Mouse (Mus musculus) macrophage (primary cell): ENCODE measurements around the gene Hist4h4. TPM values are rescaled to one million over a fixed set of nuclear protein-coding genes. Genes with fewer than 3 reads are reported as not detected.

Experiments
- H3K27ac ChIP-seq: fragments of 350-480 bp; formaldehyde crosslinking; 2 replicates; pipeline ENCODE4 v1.9.0; 2021
- H3K36me3 ChIP-seq: fragments of 350-480 bp; formaldehyde crosslinking; 2 replicates; pipeline ENCODE4 v1.9.0; 2021; ENCODE audit errors: inconsistent target
- H3K4me3 ChIP-seq: fragments of 350-480 bp; formaldehyde crosslinking; 2 replicates; pipeline ENCODE4 v1.9.0; 2021; ENCODE audit errors: inconsistent target
- H3K79me2 ChIP-seq: fragments of 350-480 bp; formaldehyde crosslinking; 2 replicates; pipeline ENCODE4 v1.9.0; 2021; ENCODE audit errors: inconsistent target
- WGBS: methylation state at CpG from one replicate; pipeline ENCODE4 v1.1.7; 2026; ENCODE audit warnings: inconsistent platforms; ENCODE audit not compliant: missing documents; 5-methylcytosine and 5-hydroxymethylcytosine counted together
- polyA plus RNA-seq: library from polyadenylated mRNA; stranded (reverse); fragments of 250-400 nt; gene quantifications from 3 replicates; pipeline ENCODE4 v1.2.4, GENCODE M21; 2018; ENCODE audit warnings: inconsistent platforms

Hist4h4 gene
- polyA plus RNA-seq, 1 experiment from 2014 or later: not detected

DNA sequence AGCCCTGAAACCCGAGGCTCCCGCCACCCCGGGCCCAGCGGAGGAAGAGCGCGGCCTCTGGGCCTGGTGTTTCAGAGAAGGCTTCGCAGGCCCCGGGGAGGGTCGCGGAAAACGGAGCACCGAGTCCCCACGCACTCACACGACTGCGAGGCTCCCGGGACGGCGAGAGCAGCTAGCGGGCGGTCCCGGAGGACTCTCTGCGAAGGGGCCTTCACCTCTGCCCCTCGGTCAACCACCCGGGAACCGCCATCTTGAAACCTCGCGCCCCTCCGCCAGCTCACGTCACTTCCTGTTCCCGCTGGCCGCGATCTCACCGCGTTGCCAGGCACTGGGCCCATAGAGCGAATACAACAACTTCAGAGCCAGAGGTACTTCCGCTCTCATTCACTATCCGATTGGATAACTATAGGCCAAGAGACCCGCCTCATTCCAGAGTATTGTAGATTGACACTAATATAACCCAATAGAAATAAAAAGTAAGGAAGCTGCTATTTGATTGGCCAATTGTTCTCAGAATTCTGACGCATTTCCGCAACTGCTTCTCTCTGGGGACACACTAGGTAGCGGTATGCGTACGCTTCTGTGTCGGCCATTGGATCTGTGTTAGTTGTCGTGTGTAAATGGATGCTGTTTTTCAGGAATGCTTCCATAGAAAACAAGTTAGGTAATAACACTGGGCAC, 23.8 kb upstream of the Hist4h4 start, which contains the start of gene Wbp11:
Gene Wbp11 (minus strand): TSS at position 353 of the 681 bp plus-strand sequence.
- Histone ChIP-seq H3K79me2 (peaks cover 42% of the 10 kb centered on the region), H3K4me3 (peak within 1 kb of the TSS; percentile 80), H3K27ac (peak within 1 kb of the TSS; percentile 73), H3K36me3 (peaks cover 14% of the 10 kb centered on the region; the same call in 1 of the 2 replicates)
- WGBS: 1% methylated on average over 44 of the region's 45 CpGs

GRCm38 (mm10) chr6:136827516-136827880, 23.3 kb upstream of the Hist4h4 start, which contains the start of gene BC049715:
TSS of gene BC049715 (plus strand) at chr6:136827626.
- Histone ChIP-seq H3K79me2 (peaks cover 47% of the 10 kb centered on the region), H3K27ac (peak within 1 kb of the TSS; percentile 73), H3K4me3 (peak within 1 kb of the TSS; percentile 80), H3K36me3 (peaks cover 19% of the 10 kb centered on the region; the same call in 1 of the 2 replicates)
- WGBS: under 1% methylated on average over 34 of the region's 34 CpGs

GRCm38 (mm10) chr6:136827116-136827515, 22.9 kb upstream of the Hist4h4 start:
- 5% methylated on average over 7 of the region's 7 CpGs for WGBS
- H3K27ac ChIP-seq: peak overlapping the region; percentile 73

DNA sequence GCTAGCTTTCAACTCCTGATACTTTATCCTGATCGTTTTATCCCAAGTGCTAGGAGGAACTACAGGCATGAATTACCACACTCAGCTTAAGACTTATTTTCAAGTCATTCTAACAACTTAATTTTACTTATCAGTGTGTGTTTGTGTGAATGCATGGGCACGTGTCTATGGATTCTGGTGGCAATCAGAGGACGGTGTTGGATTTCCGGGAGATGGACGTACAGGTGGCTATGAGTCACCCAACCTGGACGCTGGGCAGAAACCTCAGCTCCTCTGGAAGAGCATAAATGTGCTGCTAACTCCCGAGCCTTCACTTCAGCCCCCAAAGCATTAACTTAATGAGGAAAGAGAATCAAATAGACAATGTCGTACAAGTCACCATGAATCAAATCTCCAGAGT, 20.8 kb upstream of the Hist4h4 start:
- peaks cover 45% of the 10 kb centered on the region for H3K36me3 ChIP-seq
- H3K4me3 ChIP-seq: no peak overlapping the region
- H3K27ac ChIP-seq: peak overlapping the region; percentile 27; the same call in 1 of the 2 replicates
- WGBS: 81% methylated on average over 8 of the region's 8 CpGs
- H3K79me2 ChIP-seq: peaks cover 72% of the 10 kb centered on the region

More at GRCm38 (mm10) chr6:136827116-136827515, 22.9 kb upstream of the Hist4h4 start:
- Histone ChIP-seq H3K4me3 (peak overlapping the region; percentile 80), H3K79me2 (peaks cover 51% of the 10 kb centered on the region), H3K36me3 (peaks cover 23% of the 10 kb centered on the region; the same call in 1 of the 2 replicates)

DNA sequence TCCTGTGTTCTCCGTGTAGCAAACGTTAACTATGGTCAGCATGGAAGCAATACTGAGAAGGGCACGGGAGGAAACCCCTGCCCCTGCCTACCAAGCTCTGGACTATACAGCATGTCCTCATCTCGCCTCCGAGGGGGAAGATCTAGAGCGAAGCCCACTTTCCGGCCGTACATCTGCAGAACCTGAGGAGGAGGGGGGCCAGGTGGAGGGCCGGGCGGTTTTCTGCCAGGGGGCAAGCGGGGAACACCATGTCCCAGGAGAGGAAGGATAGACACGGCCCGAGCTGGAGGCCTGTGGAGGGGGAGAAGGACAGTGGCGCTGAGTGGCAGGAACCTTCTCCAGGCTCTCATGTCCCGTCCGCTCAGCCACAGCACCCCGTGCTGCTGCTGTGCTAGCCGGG, 16.9 kb upstream of the Hist4h4 start:
- H3K4me3 ChIP-seq: no peak overlapping the region
- 96% methylated on average over 18 of the region's 18 CpGs for WGBS
- H3K27ac ChIP-seq: no peak overlapping the region
- H3K79me2 ChIP-seq: peaks cover 90% of the 10 kb centered on the region
- H3K36me3 ChIP-seq: peaks cover 79% of the 10 kb centered on the region

DNA sequence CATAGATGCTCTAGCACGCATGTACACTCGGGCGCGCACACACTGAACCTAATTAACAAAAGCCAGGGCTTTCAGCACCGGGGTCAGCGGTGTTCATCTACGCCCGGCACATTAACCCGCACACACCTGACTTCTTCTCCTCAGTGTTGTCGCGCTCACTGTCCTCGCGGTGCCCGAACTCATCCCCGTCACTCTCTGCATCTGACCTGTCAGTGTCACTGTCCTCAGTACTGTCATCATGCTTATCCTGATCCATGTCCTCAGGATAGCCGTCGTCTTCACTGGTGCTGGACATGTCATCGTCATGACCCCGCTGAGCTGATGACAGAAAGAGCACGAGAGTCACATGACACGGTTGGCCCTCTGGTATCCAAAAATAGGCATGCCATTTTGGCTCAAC, 16.2 kb upstream of the Hist4h4 start:
- H3K36me3 ChIP-seq: peaks cover 86% of the 10 kb centered on the region
- peaks cover 90% of the 10 kb centered on the region for H3K79me2 ChIP-seq
- H3K4me3 ChIP-seq: no peak overlapping the region
- H3K27ac ChIP-seq: no peak overlapping the region
- 94% methylated on average over 21 of the region's 21 CpGs for WGBS

GRCm38 (mm10) chr6:136817549-136817948, 13.3 kb upstream of the Hist4h4 start:
- 90% methylated on average over 3 of the region's 3 CpGs for WGBS
- Histone ChIP-seq H3K27ac (no peak overlapping the region), H3K36me3 (peaks cover 82% of the 10 kb centered on the region), H3K79me2 (peaks cover 70% of the 10 kb centered on the region), H3K4me3 (no peak overlapping the region)

- peaks cover 75% of the 10 kb centered on the region for H3K36me3 ChIP-seq
- H3K79me2 ChIP-seq: peaks cover 68% of the 10 kb centered on the region
- 95% methylated on average over 16 of the region's 21 CpGs for WGBS
Measured at GRCm38 (mm10) chr6:136816826-136817225, 12.6 kb upstream of the Hist4h4 start.

GRCm38 (mm10) chr6:136815381-136815780, 11.2 kb upstream of the Hist4h4 start:
- WGBS: 55% methylated on average over 7 of the region's 7 CpGs
- H3K4me3 ChIP-seq: no peak overlapping the region
- H3K36me3 ChIP-seq: peaks cover 60% of the 10 kb centered on the region

More at GRCm38 (mm10) chr6:136816826-136817225, 12.6 kb upstream of the Hist4h4 start:
- no peak overlapping the region for H3K27ac ChIP-seq
- no peak overlapping the region for H3K4me3 ChIP-seq

GRCm38 (mm10) chr6:136813117-136813516, 8.9 kb upstream of the Hist4h4 start:
- WGBS: 57% methylated on average over 4 of the region's 4 CpGs
- no peak overlapping the region for H3K27ac ChIP-seq
- H3K4me3 ChIP-seq: no peak overlapping the region
- peaks cover 66% of the 10 kb centered on the region for H3K79me2 ChIP-seq
- peaks cover 39% of the 10 kb centered on the region for H3K36me3 ChIP-seq

More at GRCm38 (mm10) chr6:136815381-136815780, 11.2 kb upstream of the Hist4h4 start:
- peaks cover 68% of the 10 kb centered on the region for H3K79me2 ChIP-seq
- no peak overlapping the region for H3K27ac ChIP-seq

DNA sequence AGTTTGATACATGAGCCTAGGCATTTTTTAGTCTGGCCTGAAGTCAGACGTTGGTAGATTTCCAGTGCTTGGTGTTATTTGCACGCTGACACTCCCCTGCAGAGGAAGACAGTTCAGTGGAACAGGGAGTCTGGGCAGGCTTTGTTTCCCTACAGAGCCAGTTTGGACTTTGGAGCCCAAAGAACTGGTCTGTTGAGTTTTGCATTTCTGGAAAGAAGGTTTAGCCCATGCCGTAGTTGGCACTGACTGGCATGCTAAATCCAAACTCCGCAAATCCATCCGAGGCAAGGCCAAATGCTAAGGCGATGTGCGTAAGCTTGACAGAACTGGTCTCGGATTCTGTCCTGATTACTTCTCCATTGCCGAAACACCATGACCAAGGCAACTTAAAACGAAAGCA, 7.0 kb upstream of the Hist4h4 start:
- Histone ChIP-seq H3K27ac (no peak overlapping the region), H3K4me3 (no peak overlapping the region), H3K79me2 (peaks cover 52% of the 10 kb centered on the region), H3K36me3 (peaks cover 23% of the 10 kb centered on the region; the same call in 1 of the 2 replicates)
- 92% methylated on average over 10 of the region's 10 CpGs for WGBS

DNA sequence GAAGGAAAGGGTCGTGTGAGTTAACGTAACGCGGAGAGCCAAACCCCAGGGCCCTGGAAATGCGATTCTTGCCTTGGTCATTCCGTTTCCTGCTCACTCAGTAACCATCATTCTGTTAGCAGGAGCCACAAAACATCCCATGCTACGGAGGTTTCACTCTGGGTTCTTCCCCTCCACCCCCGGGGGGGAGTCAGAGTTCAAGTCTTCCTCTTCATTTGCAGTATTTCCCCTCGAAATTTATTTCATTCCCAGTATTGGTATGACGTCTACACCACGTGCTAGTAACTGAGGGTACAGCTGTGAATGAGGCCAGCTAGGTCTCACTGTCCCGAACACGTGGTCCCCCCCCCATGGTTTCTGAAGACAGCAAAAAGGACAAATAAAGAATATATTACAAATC, 5.5 kb upstream of the Hist4h4 start:
- peak overlapping the region; percentile 92 for H3K27ac ChIP-seq
- WGBS: 23% methylated on average over 13 of the region's 13 CpGs
- H3K4me3 ChIP-seq: peak overlapping the region; percentile 90
- H3K36me3 ChIP-seq: peaks cover 13% of the 10 kb centered on the region; the same call in 1 of the 2 replicates
- peaks cover 43% of the 10 kb centered on the region for H3K79me2 ChIP-seq

DNA sequence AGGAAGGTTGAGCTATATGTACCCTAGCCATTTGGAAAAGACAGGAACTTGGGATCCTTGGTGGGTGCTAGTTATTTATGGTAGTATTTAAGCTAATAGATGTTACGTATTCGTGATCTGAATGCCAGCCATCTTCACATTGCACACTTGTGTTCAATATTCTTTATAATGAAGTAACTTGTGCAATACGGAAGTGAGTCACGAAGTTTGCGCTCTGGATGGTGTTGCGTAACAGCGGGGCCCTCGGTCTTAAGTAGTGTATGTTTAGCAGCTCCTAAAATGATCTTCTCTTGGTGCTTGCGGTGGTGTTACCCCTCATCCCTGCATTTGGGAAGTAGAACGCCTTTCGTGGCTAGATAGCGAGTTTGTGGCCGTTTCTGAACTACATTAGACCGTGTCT, 4.9 kb upstream of the Hist4h4 start:
- WGBS: 0% methylated on average over 14 of the region's 14 CpGs
- peaks cover 7% of the 10 kb centered on the region; the same call in 1 of the 2 replicates for H3K36me3 ChIP-seq
- peaks cover 40% of the 10 kb centered on the region for H3K79me2 ChIP-seq
- peak overlapping the region; percentile 90 for H3K4me3 ChIP-seq
- H3K27ac ChIP-seq: peak overlapping the region; percentile 92

DNA sequence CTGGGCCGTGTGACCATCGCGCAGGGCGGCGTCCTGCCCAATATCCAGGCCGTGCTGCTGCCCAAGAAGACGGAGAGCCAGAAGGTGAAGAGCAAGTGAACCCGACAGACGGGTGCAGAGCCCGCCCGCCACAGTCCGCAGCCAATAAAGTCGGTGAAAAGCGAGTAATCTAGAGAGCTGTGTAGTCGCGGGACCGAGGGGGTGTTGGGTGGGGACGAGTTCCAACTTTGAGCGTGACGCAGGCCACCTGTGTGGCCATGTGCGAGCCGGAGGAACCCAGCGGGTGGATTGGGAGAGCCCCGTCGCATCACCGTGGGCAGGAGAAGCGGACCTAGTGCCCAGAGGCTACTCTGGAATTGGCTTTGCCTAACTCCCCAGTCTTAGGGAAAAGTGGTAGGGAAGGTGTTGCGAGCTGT, 4.4 kb upstream of the Hist4h4 start:
- peak overlapping the region; percentile 90 for H3K4me3 ChIP-seq
- peaks cover 40% of the 10 kb centered on the region for H3K79me2 ChIP-seq
- peak overlapping the region; percentile 92 for H3K27ac ChIP-seq
- peaks cover 3% of the 10 kb centered on the region; the same call in 1 of the 2 replicates for H3K36me3 ChIP-seq
- WGBS: under 1% methylated on average over 28 of the region's 28 CpGs

GRCm38 (mm10) chr6:136808014-136808417, 3.8 kb upstream of the Hist4h4 start, which contains the start of gene H2afj:
TSS of gene H2afj (plus strand) at chr6:136808244.
- Histone ChIP-seq H3K4me3 (peak within 1 kb of the TSS; percentile 90), H3K36me3 (no peaks in the 10 kb centered on the region; the same call in 1 of the 2 replicates), H3K27ac (peak within 1 kb of the TSS; percentile 92), H3K79me2 (peaks cover 40% of the 10 kb centered on the region)
- WGBS: under 1% methylated on average over 34 of the region's 34 CpGs
